Mouse (Mus musculus): ENCODE data around the gene Hspbp1.

DNA sequence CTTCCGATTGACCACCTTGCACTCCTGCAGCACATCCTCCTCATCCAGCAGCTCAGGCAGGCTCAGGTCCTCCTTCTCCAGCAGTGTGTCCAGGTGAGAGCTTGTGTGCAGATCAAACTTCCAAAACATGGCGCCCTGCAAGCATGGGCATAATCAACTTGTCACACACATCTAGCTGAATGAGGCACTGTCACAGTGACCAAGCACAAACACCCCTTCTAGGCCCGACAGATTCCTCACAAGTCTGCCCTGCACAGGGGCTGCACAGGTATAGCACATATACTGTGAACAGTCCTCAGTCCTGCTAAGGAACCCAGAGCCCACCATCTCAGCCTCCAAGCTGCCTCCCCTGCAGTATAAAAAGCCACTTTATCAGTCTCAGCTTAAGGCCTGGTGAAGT lies 38.1 kb downstream of the Hspbp1 start:
- TF ChIP-seq CTCF (IDR thresholded peaks at IDR 0.05; ENCODE audit: low read depth, low read length) (no peak), EP300 (IDR thresholded peaks at IDR 0.05; ENCODE audit: insufficient read depth, low read depth, low read length) (no peak)

All from ES-Bruce4 (cell line).